Mouse (Mus musculus): ENCODE results near the gene Tex14. TPM values are rescaled to one million over a fixed set of nuclear protein-coding genes. Genes with fewer than 3 reads are reported as not detected.

Tex14 gene
- total and polyA plus RNA-seq, 2 experiments from 2014 or later = 0.23 to 0.81 TPM

DNA sequence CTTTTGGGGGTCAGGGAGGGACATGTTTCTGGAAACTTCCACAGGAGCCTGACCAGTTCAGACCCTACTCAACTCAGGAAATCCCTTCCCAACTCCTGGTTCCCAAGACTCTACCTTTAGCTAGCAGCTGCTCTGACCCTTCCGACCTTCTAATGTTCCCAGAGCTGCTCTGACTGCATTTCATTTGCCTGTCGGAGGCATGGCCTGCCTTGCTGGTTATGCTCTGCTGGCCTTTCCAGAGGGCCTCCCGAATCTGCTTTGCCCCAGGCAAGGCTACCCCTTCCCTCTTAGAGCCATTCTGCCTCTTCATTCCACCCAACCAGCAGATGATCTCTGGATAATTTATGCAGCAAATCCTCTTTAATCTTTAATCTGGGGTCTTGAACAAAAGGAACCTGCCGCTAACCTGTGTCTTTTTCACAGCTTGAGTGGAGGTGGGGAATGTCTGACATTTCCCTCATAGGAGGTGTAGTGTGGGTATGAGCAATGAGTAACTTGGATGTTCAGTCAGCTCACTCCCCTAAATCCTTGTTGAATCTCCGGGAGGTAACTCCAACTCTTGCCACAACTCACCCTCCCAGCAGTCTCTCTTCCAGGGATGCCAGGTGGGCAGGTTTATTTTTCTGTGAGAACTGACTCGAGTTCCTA, 172.9 kb downstream of the Tex14 start:
- Histone ChIP-seq H3K9ac (peak overlapping the region; percentile 62), H3K9me3 (ENCODE audit: low read length) (no peaks in the 10 kb centered on the region), H3K4me2 (ENCODE audit: low read depth) (peak overlapping the region; percentile 87), H3K36me3 (ENCODE audit: insufficient read depth) (no peaks in the 10 kb centered on the region), H3K27me3 (ENCODE audit: insufficient read depth, low read length) (no peaks in the 10 kb centered on the region), H3K4me1 (ENCODE audit: insufficient read depth) (peaks cover 12% of the 10 kb centered on the region; the same call in 1 of the 2 replicates), H3K4me3 (ENCODE audit: low read depth, low read length) (peak overlapping the region; percentile 48), H3K27ac (ENCODE audit: low read depth, low read length) (no peak overlapping the region)
- no peak for DNase-seq
- ATAC-seq = no peak
- 13% methylated on average over 6 of the region's 6 CpGs for WGBS
- TF ChIP-seq CTCF (IDR thresholded peaks at IDR 0.05; ENCODE audit: low read depth) = no peak

DNA sequence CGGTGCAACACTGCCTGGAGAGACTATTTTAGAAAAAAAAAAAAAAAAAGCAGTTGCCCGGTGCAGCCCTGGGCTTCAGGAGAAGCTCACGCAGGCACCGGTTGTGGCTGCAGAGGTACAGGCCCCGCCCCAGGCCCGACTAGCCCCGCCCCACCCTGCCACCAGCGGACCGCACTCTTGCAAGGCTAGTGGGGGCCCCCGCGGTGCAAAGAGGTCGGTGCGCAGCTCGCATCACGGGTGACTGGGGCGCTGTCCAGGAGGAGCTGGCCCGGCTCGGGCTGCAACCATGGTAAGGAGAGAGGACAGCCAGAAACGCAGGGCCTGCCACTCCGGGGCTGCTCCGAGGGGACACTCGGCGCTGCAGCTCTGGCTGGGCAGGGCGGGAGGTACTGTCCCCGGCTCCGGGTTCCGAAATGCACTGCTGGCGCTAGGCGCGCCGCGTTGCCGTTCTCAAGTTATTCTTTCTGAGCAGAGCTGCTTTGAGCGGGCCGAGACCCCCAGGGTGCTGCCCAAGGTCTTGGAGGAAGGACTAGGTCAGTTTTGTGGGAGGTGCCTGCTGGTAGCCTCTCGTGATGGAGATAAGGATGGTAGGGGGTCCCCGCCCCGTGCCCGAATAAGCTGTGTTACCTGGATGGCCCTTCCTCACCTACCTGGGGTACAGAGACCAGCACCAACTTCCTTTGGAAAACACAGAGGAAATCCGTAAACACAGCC, 173.5 kb downstream of the Tex14 start:
- peak; percentile 72 for ATAC-seq
- Histone ChIP-seq H3K4me2 (ENCODE audit: low read depth) (peak overlapping the region; percentile 87), H3K27me3 (ENCODE audit: insufficient read depth, low read length) (no peaks in the 10 kb centered on the region), H3K27ac (ENCODE audit: low read depth, low read length) (peak overlapping the region; percentile 57; the same call in 1 of the 2 replicates), H3K9me3 (ENCODE audit: low read length) (no peaks in the 10 kb centered on the region), H3K4me1 (ENCODE audit: insufficient read depth) (peaks cover 12% of the 10 kb centered on the region; the same call in 1 of the 2 replicates), H3K4me3 (ENCODE audit: low read depth, low read length) (peak overlapping the region; percentile 48), H3K36me3 (ENCODE audit: insufficient read depth) (no peaks in the 10 kb centered on the region), H3K9ac (peak overlapping the region; percentile 62)
- TF ChIP-seq CTCF (IDR thresholded peaks at IDR 0.05; ENCODE audit: low read depth) = no peak
- DNase-seq = peak; percentile 41
- WGBS = 3% methylated on average over 40 of the region's 40 CpGs

DNA sequence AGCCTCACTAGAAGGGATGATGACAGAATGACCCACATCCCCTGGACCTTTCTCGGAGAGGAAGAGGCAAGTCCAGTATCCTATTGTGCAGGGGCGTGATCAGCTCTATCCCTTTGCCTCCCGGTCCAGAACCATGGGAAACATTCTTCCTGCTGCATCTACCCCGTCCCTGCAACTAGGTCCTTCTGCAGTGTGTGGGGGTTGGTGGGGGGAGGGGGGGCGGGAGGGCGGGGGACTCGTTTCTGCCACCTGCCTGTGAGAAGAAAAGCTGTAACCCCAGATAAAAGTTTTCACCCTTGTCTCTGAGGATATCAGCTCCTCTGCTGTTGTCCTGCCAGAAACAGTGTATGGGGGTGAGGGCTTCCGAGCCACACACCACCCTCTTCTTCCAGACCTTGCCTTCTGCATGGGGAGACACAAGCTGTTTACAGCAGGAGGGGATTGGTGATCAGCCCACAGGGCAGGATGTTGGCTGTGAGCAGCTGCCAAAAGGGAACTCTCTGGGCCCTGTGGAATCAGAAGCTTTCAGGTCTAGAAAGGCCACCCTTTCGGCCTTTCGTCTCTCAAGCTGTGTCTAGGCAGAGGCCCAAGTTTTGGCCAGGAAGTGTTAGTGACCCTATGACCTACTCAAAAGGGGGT, 174.2 kb downstream of the Tex14 start:
- H3K9me3 ChIP-seq (ENCODE audit: low read length) = no peaks in the 10 kb centered on the region
- ATAC-seq (peak; percentile 69), DNase-seq (peak; percentile 20)
- H3K4me1 ChIP-seq (ENCODE audit: insufficient read depth) = peaks cover 12% of the 10 kb centered on the region; the same call in 1 of the 2 replicates
- peak overlapping the region; percentile 48 for H3K4me3 ChIP-seq (ENCODE audit: low read depth, low read length)
- H3K9ac ChIP-seq = peak overlapping the region; percentile 62
- 17% methylated on average over 10 of the region's 10 CpGs for WGBS
- TF ChIP-seq CTCF (IDR thresholded peaks at IDR 0.05; ENCODE audit: low read depth) = no peak; the same call in 1 of the 2 replicates
- H3K27ac ChIP-seq (ENCODE audit: low read depth, low read length) = 0 out of 2 replicates have a peak overlapping the region, but pooled peaks have one; percentile 46
- H3K4me2 ChIP-seq (ENCODE audit: low read depth) = peak overlapping the region; percentile 87
- no peaks in the 10 kb centered on the region for H3K36me3 ChIP-seq (ENCODE audit: insufficient read depth)
- no peaks in the 10 kb centered on the region for H3K27me3 ChIP-seq (ENCODE audit: insufficient read depth, low read length)

DNA sequence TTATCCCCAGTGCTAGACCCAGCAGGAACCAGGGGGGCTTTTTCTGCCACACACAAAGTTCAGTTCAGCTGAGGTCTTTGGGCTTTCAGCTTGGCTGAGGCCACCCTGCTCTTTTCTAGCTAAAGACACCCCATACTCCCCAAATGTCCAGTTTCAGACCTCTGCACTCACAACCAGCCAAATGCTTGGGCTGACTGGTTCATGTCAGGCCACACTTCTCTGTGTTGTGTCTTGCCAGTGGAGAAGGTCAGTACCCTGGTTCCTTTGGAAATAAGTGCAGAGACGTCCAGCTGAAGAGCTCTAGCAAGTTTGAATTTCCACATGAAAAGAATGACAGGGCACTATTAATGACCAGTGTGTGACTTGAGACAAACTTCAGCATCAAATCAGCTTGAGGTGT, 174.8 kb downstream of the Tex14 start:
- Histone ChIP-seq H3K9me3 (ENCODE audit: low read length) (no peaks in the 10 kb centered on the region), H3K36me3 (ENCODE audit: insufficient read depth) (no peaks in the 10 kb centered on the region), H3K4me2 (ENCODE audit: low read depth) (no peak overlapping the region), H3K4me3 (ENCODE audit: low read depth, low read length) (no peak overlapping the region), H3K9ac (no peak overlapping the region), H3K27ac (ENCODE audit: low read depth, low read length) (no peak overlapping the region), H3K4me1 (ENCODE audit: insufficient read depth) (peaks cover 12% of the 10 kb centered on the region; the same call in 1 of the 2 replicates), H3K27me3 (ENCODE audit: insufficient read depth, low read length) (no peaks in the 10 kb centered on the region)
- no peak for DNase-seq
- 38% methylated on average over 1 of the region's 1 CpGs for WGBS
- no peak for ATAC-seq
- TF ChIP-seq CTCF (IDR thresholded peaks at IDR 0.05; ENCODE audit: low read depth) = no peak

DNA sequence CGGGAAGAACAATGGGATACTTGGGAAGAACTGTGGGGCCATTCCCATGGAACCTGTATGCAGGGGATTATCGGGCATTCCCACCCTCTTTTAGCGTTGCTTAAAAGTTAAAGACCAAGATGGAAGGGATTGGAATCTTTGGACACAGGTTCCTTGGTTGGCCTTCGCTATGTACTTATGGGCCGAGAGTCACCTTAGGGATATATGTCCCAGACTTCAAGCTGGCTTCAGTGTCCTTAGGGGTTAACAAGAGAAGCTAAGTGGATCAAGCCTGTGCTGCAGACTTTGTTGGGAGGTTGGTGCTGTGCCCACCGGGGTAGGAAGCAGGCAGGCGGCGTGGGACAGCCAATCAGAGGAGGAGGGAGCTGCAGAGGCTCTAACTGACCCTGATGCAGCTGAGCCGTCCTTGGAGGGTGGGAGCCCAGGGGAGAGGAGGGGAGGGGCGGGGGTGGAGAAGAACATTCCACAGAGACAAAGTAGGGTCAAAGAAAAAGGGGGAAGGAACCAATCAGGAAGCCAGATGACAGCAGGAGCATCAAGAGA, 175.7 kb downstream of the Tex14 start:
- no peaks in the 10 kb centered on the region for H3K9me3 ChIP-seq (ENCODE audit: low read length)
- H3K27ac ChIP-seq (ENCODE audit: low read depth, low read length) = no peak overlapping the region
- no peak for ATAC-seq
- WGBS = 40% methylated on average over 10 of the region's 10 CpGs
- peaks cover 12% of the 10 kb centered on the region; the same call in 1 of the 2 replicates for H3K4me1 ChIP-seq (ENCODE audit: insufficient read depth)
- DNase-seq = no peak
- H3K27me3 ChIP-seq (ENCODE audit: insufficient read depth, low read length) = no peaks in the 10 kb centered on the region
- H3K9ac ChIP-seq = no peak overlapping the region
- H3K36me3 ChIP-seq (ENCODE audit: insufficient read depth) = no peaks in the 10 kb centered on the region
- H3K4me2 ChIP-seq (ENCODE audit: low read depth) = no peak overlapping the region
- H3K4me3 ChIP-seq (ENCODE audit: low read depth, low read length) = no peak overlapping the region
- TF ChIP-seq CTCF (IDR thresholded peaks at IDR 0.05; ENCODE audit: low read depth) = no peak

DNA sequence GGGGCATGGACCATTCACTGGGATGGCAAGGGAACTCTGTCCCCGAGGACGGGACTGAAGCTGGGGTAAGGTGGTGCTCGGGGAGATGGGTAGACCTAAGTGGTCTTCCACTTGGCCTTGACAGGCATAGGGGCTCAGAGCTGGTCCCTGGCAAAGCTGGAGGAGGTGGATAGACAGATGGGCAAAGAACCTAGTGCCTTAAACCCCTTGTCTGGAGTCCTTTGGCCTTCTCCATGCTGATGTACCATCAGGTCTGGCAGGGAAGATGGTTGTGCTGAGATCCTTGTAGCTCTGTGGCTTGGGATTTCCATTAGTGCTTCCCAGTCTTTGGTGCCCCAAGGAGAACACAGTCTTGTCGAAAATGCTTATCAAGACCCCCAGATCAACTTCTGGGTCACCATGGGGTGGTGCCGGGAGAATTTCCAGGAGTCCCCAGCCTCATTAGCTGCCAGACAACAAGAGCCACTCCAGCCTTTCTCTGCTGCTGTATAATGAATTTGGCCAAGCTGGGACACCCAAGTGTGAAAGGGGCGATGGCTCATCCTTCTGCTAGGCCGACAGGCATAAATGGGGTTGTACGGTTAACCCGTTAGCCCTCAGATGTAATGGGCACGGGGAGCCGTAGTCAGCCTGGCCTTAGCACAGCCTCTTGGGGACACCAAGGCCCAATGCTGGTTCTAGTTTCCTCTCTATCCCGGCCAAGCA, 176.4 kb downstream of the Tex14 start:
- Histone ChIP-seq H3K9me3 (ENCODE audit: low read length) (no peaks in the 10 kb centered on the region), H3K4me1 (ENCODE audit: insufficient read depth) (peaks cover 12% of the 10 kb centered on the region; the same call in 1 of the 2 replicates), H3K9ac (no peak overlapping the region), H3K27ac (ENCODE audit: low read depth, low read length) (no peak overlapping the region), H3K4me3 (ENCODE audit: low read depth, low read length) (no peak overlapping the region), H3K4me2 (ENCODE audit: low read depth) (no peak overlapping the region), H3K27me3 (ENCODE audit: insufficient read depth, low read length) (no peaks in the 10 kb centered on the region), H3K36me3 (ENCODE audit: insufficient read depth) (no peaks in the 10 kb centered on the region)
- ATAC-seq (no peak), DNase-seq (no peak)
- TF ChIP-seq CTCF (IDR thresholded peaks at IDR 0.05; ENCODE audit: low read depth) = no peak
- WGBS = 84% methylated on average over 12 of the region's 12 CpGs
